Mouse (Mus musculus) lung, embryonic 14.5 days (tissue): ENCODE data around the gene Ddx3y. TPM values are rescaled to one million over a fixed set of nuclear protein-coding genes. Genes with fewer than 3 reads are reported as not detected.

Source experiments
- ATAC-seq: fragments of 200-750 bp; cut with Nextera tagmentation; 2 replicates; pipeline ENCODE4 v1.8.0; 2017; ENCODE audit warnings: mild to moderate bottlenecking, moderate TSS enrichment, moderate library complexity; ENCODE audit not compliant: insufficient read depth
- DNase-seq: peaks from one replicate; pipeline ENCODE4 v3.0.0-alpha.2; 2015
- H3K27ac ChIP-seq: fragments of 300-500 bp; sonication (generic); 2 replicates; pipeline ENCODE4 v1.5.1; 2014; ENCODE audit warnings: low read depth, mild to moderate bottlenecking, moderate library complexity
- H3K27me3 ChIP-seq: fragments of 300-500 bp; sonication (generic); 2 replicates; pipeline ENCODE4 v1.6.1; 2014; ENCODE audit warnings: low read length, control low read depth; ENCODE audit not compliant: insufficient read depth
- H3K36me3 ChIP-seq: fragments of 300-500 bp; sonication (generic); 2 replicates; pipeline ENCODE4 v1.6.1; 2014; ENCODE audit warnings: control low read depth; ENCODE audit not compliant: insufficient read depth
- H3K4me1 ChIP-seq: fragments of 300-500 bp; sonication (generic); 2 replicates; pipeline ENCODE4 v1.6.1; 2014; ENCODE audit warnings: antibody characterized with exemption, control low read depth; ENCODE audit not compliant: insufficient read depth
- H3K4me2 ChIP-seq: fragments of 300-500 bp; sonication (generic); 2 replicates; pipeline ENCODE4 v1.6.1; 2014; ENCODE audit warnings: mild to moderate bottlenecking
- H3K4me3 ChIP-seq: fragments of 300-500 bp; sonication (generic); 2 replicates; pipeline ENCODE4 v1.5.1; 2014; ENCODE audit warnings: low read depth, low read length
- H3K9ac ChIP-seq: fragments of 300-500 bp; sonication (generic); 2 replicates; pipeline ENCODE4 v1.6.1; 2014
- H3K9me3 ChIP-seq: fragments of 300-500 bp; sonication (generic); 2 replicates; pipeline ENCODE4 v1.6.1; 2016; ENCODE audit warnings: low read depth, low read length, control low read depth
- CTCF ChIP-seq: IDR thresholded peaks from 2 replicates; pipeline ENCODE4 v1.5.1; 2016; ENCODE audit warnings: antibody characterized with exemption, low read depth
- WGBS: fragments of 180-500 bp; shearing (Covaris S2); extraction: QIAGEN DNeasy Blood & Tissue Kit; methylation state at CpG from one replicate; pipeline ENCODE4 v1.1.7; 2014; 5-methylcytosine and 5-hydroxymethylcytosine counted together
- polyA plus RNA-seq: library from polyadenylated mRNA; unstranded; fragments of >200 nt; fragmentation: Nextera tagmentation; extraction: Ambion mirVana; gene quantifications from 2 replicates; pipeline ENCODE4 v1.2.1, GENCODE M21; 2014

Ddx3y gene
- polyA plus RNA-seq, 1 experiment from 2014 or later = not detected

GRCm38 (mm10) chrY:1220001-1220400 lies 66.4 kb downstream of the Ddx3y start:
- WGBS = 73% methylated on average over 7 of the region's 7 CpGs
- no peaks in the 10 kb centered on the region for H3K27me3 ChIP-seq

More at GRCm38 (mm10) chrY:1220001-1220400, 66.4 kb downstream of the Ddx3y start:
- Histone ChIP-seq H3K27ac (no peak overlapping the region), H3K36me3 (no peaks in the 10 kb centered on the region), H3K9me3 (no peaks in the 10 kb centered on the region), H3K4me2 (no peak overlapping the region), H3K4me1 (no peaks in the 10 kb centered on the region), H3K4me3 (no peak overlapping the region), H3K9ac (no peak overlapping the region)
- TF ChIP-seq CTCF = no peak
- ATAC-seq (no peak), DNase-seq (no peak)

Other genes starting within 250 kb of the Ddx3y start
- 22.7 TPM in 1 of 2 replicates, not detected in the other for gene Uty, start 40.9 kb downstream of the Ddx3y start, polyA plus RNA-seq
- gene Usp9y, start 173.2 kb upstream of the Ddx3y start, polyA plus RNA-seq = not detected in 2 replicates